Mouse (Mus musculus) ES-Bruce4 (cell line): ENCODE results near the gene Tlr6.

Source experiments
- CTCF ChIP-seq: IDR thresholded peaks from one replicate; pipeline ENCODE4 v1.8.1; 2011; ENCODE audit warnings: low read depth, low read length
- POLR2A ChIP-seq: IDR thresholded peaks from one replicate; pipeline ENCODE4 v1.8.1; 2011; ENCODE audit warnings: low read length; ENCODE audit not compliant: insufficient read depth

- no peak for TF ChIP-seq POLR2A
- no peak for TF ChIP-seq CTCF
Observed at GRCm38 (mm10) chr5:65002940-65003824, 43.3 kb upstream of the Tlr6 start.
